In the genomic region with DNA sequence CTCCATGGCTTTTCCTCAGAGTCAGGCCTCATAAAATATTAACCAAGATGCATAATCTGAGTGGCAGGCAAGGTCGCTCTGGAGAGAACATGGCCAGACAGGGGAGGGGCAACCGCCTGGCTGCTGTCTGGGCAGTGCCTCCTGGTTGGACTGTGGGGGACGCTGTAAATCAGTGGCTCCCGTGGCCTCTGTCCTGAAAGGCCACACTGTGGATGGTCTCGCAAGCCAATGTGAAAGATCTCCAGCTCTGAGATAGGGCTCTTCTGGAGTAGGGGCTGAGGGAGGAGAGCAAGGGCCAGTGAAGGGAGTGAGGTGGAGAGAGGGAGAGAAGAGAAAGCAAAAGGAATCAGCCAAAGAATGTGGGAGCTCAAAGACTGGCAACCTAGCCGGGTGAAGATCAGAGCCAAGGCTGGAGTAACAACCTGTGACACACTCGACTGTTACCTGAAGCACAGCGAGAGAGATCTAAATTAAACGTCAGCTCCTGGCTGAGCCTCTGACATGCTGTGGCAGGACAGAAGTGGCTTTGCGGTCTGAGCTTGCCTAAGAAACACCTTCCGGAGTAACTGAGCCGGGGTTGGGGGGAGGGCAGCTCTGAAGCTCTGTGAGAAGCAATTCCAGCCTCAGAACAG, we compare ENCODE assay signal across 8 mouse cellular contexts.
DNase-seq lines count a peak whose midpoint lies in the region; ATAC-seq and TF ChIP-seq lines count a peak whose summit lies in the region.

No protein-coding gene starts in this region.

- no peak overlapping the region for H3K9ac ChIP-seq in embryonic facial prominence, embryonic 15.5 days

- no peak for TF ChIP-seq POLR2A in thymus, adult 2 months (IDR thresholded peaks at IDR 0.05; ENCODE audit: control insufficient read depth, extremely low read depth, insufficient read depth, low read length, poor library complexity)

- H3K27me3 ChIP-seq in embryonic facial prominence, embryonic 15.5 days: no peaks in the 10 kb centered on the region
- H3K27me3 ChIP-seq in thymus, adult 2 months (ENCODE audit: control insufficient read depth, insufficient read depth, low read length): no peaks in the 10 kb centered on the region

- no peaks in the 10 kb centered on the region for H3K9me3 ChIP-seq in embryonic facial prominence, embryonic 15.5 days (replicated peaks)

- peak; percentile 24; the same call in 1 of the 2 replicates for ATAC-seq in embryonic facial prominence, embryonic 15.5 days (ENCODE audit: insufficient number of reproducible peaks, low FRiP score, low TSS enrichment, low read depth)
- ATAC-seq in erythroid progenitor cell, adult 5-6 weeks (replicated peaks; ENCODE audit: low FRiP score, poor library complexity, severe bottlenecking): no peak

- peaks cover 13% of the 10 kb centered on the region for H3K4me1 ChIP-seq in embryonic facial prominence, embryonic 15.5 days
- peaks cover 14% of the 10 kb centered on the region for H3K4me1 ChIP-seq in thymus, adult 2 months (replicated peaks; ENCODE audit: control insufficient read depth, insufficient read depth, low read length)

- H3K4me2 ChIP-seq in embryonic facial prominence, embryonic 15.5 days (replicated peaks): no peak overlapping the region

- no peaks in the 10 kb centered on the region for H3K36me3 ChIP-seq in embryonic facial prominence, embryonic 15.5 days
- H3K36me3 ChIP-seq in thymus, adult 2 months (ENCODE audit: control insufficient read depth, insufficient read depth, low read length): no peaks in the 10 kb centered on the region

- no peak for TF ChIP-seq CTCF in thymus, adult 2 months (IDR thresholded peaks at IDR 0.05; ENCODE audit: borderline replicate concordance, control insufficient read depth, extremely low read depth, insufficient read depth, low read length, poor library complexity)

- no peak overlapping the region for H3K4me3 ChIP-seq in embryonic facial prominence, embryonic 15.5 days (replicated peaks)
- no peak overlapping the region for H3K4me3 ChIP-seq in thymus, adult 2 months (ENCODE audit: control insufficient read depth, insufficient read depth, low read length)

- H3K27ac ChIP-seq in embryonic facial prominence, embryonic 15.5 days (replicated peaks): peak overlapping the region; percentile 41; the same call in 1 of the 2 replicates
- no peak overlapping the region for H3K27ac ChIP-seq in thymus, adult 2 months (ENCODE audit: control insufficient read depth, insufficient read depth, low read length)

- DNase-seq in 416B (ENCODE audit: low read depth): peak; percentile 67
- peak; percentile 78 for DNase-seq in kidney, postnatal 14 days
- peak; percentile 6 to 31 for DNase-seq in lung, postnatal 4 days
- peak; percentile 47 for DNase-seq in thymus, adult 2 months
- no peak for DNase-seq in right cerebral cortex, postnatal 4 days
- DNase-seq in right cerebral cortex, postnatal 10 days (ENCODE audit: low spot score in 2 of 2): no peak

- WGBS in embryonic facial prominence, embryonic 15.5 days: 50% methylated on average over 12 of the region's 12 CpGs
- 10% methylated on average over 12 of the region's 12 CpGs for WGBS in thymus, adult 2 months

Comparison
In these comparisons a context has a peak if more than half of its experiments do, and no peak if none do; other contexts are left out.
1. DNase-seq: peak in 416B (single experiment), kidney, postnatal 14 days (single experiment), lung, postnatal 4 days (2 of 2) and thymus, adult 2 months (single experiment); none in right cerebral cortex, postnatal 4 days (single experiment) and right cerebral cortex, postnatal 10 days (0 of 2).